Mouse (Mus musculus) right cerebral cortex, postnatal 25 days (tissue): ENCODE measurements at regions not wholly inside any gene's neighbourhood (a gene's known extent, or its start where the extent isn't known, plus 50 kb on each side); places are given as distances from the start of the nearest gene placed in this dataset.

Experiments used
- DNase-seq: peaks from one replicate; pipeline ENCODE4 v3.0.0; 2022

GRCm38 (mm10) chr10:118501571-118501970 lies 60.7 kb downstream of the Ifng start:
- no peak for DNase-seq

GRCm38 (mm10) chr10:118504811-118505210 lies 64.0 kb downstream of the Ifng start:
- DNase-seq, result no peak

- DNase-seq, result no peak
Measured at GRCm38 (mm10) chr10:118506154-118506553, 65.3 kb downstream of the Ifng start.

- no peak for DNase-seq
Measured at GRCm38 (mm10) chr10:118507630-118508029, 66.8 kb downstream of the Ifng start.

- DNase-seq, result no peak
Measured at GRCm38 (mm10) chr10:118516839-118517238, 76.0 kb downstream of the Ifng start.

- DNase-seq, result no peak
Measured at GRCm38 (mm10) chr10:118517995-118518394, 77.1 kb downstream of the Ifng start.

GRCm38 (mm10) chr10:118545966-118546365 lies 105.1 kb downstream of the Ifng start:
- no peak for DNase-seq

GRCm38 (mm10) chr10:118550201-118550600 lies 109.4 kb downstream of the Ifng start:
- no peak for DNase-seq

GRCm38 (mm10) chr10:118558848-118559247 lies 118.0 kb downstream of the Ifng start:
- no peak for DNase-seq

- no peak for DNase-seq
Measured at GRCm38 (mm10) chr10:118564041-118564440, 123.2 kb downstream of the Ifng start.

GRCm38 (mm10) chr10:118564528-118565268 lies 123.9 kb downstream of the Ifng start:
- DNase-seq, result peak; percentile 41

GRCm38 (mm10) chr10:118568617-118569016 lies 127.8 kb downstream of the Ifng start:
- no peak for DNase-seq

GRCm38 (mm10) chr10:118569424-118569823 lies 128.6 kb downstream of the Ifng start:
- DNase-seq, result no peak

GRCm38 (mm10) chr10:118573247-118573646 lies 132.4 kb downstream of the Ifng start:
- no peak for DNase-seq

GRCm38 (mm10) chr10:118575570-118575969 lies 134.7 kb downstream of the Ifng start:
- no peak for DNase-seq

- DNase-seq, result no peak
Measured at GRCm38 (mm10) chr10:118581376-118581775, 140.5 kb downstream of the Ifng start.

GRCm38 (mm10) chr10:118585821-118586220 lies 145.0 kb downstream of the Ifng start:
- DNase-seq, result no peak

- no peak for DNase-seq
Measured at GRCm38 (mm10) chr10:118588198-118588597, 147.4 kb downstream of the Ifng start.

GRCm38 (mm10) chr10:118592648-118593368 lies 152.0 kb downstream of the Ifng start:
- peak; percentile 70 for DNase-seq

GRCm38 (mm10) chr10:118596206-118596605 lies 155.4 kb downstream of the Ifng start:
- DNase-seq, result no peak

- DNase-seq, result no peak
Measured at GRCm38 (mm10) chr10:118598497-118598896, 157.7 kb downstream of the Ifng start.

- no peak for DNase-seq
Measured at GRCm38 (mm10) chr10:118599197-118599596, 158.4 kb downstream of the Ifng start.

- DNase-seq, result no peak
Measured at GRCm38 (mm10) chr10:118599610-118600009, 158.8 kb downstream of the Ifng start.

- DNase-seq, result no peak
Measured at GRCm38 (mm10) chr10:118602922-118603321, 162.1 kb downstream of the Ifng start.
